Mouse (Mus musculus) gastrocnemius, adult 18-20 months (tissue): ENCODE data around the gene Pla1a. TPM values are rescaled to one million over a fixed set of nuclear protein-coding genes. Genes with fewer than 3 reads are reported as not detected.

ENCODE experiments used
- DNase-seq: peaks from one replicate; pipeline ENCODE4 v3.0.0; 2021; ENCODE audit warnings: low spot score
- total RNA-seq, 2 experiments: library from RNA; stranded (reverse); gene quantifications; 2 replicates each; pipeline ENCODE4 v1.2.3; 2021

Pla1a gene
- total RNA-seq, 2 experiments from 2014 or later, result 3.3 to 6.8 TPM

DNA sequence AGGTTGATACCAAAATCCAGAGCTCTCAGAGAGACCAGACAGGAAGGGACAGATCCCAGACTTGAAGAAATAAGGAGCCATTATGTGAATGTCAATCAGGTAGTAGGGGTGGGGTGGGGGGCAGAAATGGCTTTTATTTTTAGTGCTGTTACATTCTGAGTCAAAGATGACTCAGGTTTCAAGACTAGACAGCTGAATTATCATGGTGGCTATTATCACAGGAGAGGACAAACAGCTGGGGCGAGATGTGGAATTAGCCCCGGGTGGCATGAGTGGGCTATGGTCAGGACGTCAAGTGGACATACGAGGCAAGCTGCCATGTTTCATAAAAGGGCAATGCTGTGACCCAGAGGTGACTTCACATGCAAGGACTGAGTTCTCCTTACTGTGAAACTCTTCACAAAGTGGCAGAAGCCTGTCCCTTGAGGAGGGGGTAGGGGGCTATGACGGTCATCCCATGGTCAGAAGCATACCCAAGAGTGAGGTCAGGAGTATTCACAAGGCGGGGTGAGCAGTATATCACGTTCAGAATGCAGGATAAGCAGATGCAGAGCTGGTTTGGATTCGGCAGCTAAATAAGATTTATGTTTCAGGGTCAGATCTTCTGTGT lies 43.6 kb downstream of the Pla1a start:
- no peak for DNase-seq

DNA sequence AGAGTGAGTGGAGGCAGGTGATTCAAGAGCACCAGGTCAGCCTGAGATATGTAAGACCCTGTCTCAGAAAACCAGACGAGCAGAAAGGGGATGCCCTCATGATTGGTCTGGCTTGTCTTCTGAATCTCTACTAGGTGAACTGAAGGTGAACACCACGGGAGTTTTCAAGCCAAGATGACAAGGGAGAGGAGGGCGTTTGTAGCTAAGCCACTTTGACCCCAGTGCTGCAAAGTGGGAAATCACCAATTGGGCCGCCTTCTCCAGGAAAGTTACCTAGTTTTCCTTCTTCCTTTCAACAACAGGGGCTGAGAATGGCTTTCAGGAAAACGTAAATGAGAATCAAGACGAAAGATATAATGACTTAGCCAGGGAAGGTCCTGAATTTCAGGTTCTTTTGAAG lies 44.2 kb downstream of the Pla1a start:
- DNase-seq, result no peak

DNA sequence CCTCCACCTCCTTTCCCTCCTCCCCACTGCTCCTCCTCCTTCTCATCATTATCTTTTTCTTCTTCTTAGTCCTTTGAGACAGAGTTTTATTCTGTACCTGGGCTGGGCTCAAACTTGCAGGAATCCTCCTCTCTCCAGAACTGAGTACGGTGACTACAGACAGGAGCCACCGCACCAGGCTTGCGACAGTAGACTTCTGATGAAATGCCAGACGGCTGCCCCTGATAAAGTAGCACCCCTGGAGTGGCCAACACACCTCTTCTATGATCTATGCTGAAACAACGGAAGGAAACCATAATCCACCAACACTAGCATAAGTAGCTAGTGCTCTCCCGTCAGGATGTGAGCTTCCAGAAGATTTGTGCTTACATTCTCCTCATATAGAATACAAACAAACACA lies 45.6 kb downstream of the Pla1a start:
- no peak for DNase-seq

DNA sequence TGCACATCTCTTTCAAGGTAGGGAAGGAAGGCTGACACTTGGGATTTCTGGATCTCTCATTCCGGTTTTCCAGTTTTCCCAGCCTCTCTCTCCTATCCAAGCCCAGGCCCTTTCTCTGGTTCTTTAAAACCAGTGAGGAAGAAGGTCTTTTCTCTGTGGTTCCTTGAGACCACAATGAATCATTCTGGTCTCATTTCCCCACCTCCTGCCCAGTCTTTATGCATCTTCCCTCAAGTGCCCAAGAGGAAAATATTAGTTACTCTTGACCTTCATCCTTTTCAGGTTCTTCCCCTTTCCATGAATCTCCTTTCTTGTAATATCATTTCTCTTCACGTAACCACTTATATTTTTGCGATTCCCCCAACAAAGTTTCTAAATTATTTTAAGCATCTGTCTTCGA lies 47.2 kb downstream of the Pla1a start:
- no peak for DNase-seq

DNA sequence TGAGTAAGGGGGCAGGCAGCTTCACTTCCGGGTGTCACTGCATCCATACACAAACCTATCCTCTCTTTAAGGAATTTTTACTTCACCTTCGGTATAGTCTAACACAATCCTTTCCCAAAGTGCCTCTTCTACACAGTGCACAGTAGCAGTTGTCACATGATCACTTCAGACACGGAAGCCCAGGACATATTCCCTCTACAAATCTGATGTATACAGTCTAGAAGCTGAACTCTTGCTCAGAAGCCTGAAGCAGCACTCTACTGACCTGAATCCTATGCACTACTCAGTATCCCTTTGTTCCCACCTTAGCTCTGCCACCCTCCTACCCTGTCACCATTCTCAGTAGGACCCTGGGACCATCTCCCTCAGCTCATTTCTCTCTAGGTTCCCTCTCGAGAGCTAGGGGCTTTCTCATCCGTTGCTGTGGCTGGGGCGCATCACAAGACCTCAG lies 47.7 kb downstream of the Pla1a start:
- DNase-seq, result no peak

DNA sequence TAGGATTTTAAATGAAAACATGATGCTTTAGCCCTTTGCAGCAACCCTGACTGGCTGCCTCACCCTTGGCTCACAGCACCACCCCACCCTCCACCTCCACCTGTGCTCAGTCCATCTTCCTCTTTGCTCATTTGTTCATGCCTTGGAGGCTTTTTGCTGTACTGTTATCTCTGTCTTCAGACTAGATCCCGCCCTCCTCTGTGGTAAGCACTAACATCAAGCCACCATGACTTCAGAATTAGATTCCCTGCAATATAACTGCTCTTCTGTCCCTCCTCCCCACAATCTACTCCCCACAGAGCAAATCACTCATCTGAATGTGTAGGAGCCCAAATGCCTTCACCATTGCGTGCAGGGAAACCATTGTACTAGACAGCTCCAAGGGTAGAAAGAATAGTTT lies 49.3 kb downstream of the Pla1a start:
- DNase-seq, result no peak

DNA sequence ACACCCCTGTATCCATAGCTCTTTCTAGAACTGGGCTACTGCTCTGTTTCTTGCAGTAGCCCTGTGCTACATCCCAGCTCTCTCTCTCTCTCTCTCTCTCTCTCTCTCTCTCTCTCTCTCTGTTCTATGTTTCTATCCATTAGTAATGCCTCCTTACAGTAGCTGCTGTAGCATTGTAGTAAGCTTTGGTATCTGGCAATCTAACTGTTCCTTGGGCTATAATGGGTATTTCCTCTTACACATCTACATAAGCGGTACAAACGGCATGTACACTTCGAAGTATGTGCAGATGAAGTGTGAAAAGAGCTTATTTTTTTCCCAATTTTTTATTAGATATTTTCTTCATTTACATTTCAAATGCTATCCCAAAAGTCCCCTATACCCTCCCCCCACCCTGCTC lies 53.0 kb downstream of the Pla1a start:
- DNase-seq, result no peak

DNA sequence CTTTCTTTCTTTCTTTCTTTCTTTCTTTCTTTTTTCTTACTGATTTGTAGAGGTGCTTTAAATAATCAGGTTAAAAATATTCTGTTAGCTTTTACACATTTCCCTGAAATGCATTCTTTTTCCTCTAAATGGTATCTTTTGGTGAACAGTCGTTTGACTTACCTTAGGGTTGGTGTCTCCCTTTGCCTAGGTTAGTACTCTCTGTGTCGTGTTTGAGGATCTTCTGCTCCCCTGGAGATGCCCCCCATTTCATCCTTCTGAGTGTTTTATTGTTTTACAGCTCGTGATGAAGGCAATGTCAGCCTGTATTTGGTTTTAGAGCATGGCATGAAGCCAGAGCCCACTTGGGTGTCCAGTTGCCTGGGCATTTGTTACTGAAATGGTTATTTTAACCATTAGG lies 53.5 kb downstream of the Pla1a start:
- no peak for DNase-seq

DNA sequence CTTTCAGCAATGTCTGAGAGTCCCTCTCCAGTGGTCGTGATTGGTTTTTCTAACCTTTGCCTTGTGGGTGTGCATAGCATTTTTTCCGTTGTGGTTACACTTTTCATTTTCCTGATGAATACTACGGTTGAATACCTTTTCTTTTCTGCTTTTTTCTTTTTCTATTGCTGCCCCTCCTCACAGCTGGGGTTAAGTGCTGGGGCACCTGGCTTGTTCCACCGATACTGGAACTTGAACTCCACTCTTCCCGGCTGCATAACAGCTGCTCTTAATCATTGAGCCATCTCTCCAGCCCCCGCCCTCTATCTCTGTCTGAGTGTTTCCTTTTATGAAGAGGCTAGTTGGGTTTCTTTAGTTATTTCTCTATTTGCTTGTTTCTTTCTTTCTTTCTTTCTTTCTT lies 53.9 kb downstream of the Pla1a start:
- DNase-seq, result no peak

DNA sequence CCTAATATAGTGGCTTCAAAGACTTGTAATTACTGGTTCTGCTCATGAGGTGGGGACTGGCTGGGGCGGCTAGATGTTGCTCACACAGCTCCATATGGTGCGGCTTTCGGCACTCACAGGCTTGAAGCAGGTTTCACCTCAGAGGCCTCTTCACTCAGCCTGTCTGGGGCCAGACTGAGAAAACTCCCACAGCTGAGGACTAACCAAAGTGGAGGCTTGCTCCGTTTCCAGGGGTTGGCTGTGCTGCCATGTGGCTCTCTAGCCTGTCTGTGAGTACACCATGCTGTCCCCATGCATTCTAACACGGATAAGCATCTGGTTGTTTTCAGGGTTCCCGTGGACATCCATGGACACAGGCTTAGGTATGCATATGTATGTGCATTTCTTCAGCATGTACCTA lies 54.4 kb downstream of the Pla1a start:
- no peak for DNase-seq

DNA sequence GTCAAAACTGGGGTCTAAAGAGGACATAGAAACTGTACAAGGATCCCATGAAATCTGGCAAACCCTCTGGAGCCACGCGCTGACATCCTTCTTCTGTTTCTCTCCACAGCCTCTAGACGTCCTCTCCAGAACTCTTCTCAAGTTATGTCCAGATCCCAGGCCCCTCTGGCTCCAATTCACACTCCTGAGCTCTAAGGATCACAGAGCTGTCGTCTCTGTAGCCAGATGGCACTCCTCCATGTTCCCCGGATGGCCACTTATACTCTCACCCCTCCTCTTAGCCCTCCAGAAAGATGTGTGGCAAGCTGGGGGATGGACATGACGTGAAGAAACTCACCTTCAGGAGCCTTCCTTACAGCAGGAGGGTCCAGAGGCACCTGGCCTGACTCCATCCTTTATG lies 55.4 kb downstream of the Pla1a start:
- peak; percentile 61 for DNase-seq

DNA sequence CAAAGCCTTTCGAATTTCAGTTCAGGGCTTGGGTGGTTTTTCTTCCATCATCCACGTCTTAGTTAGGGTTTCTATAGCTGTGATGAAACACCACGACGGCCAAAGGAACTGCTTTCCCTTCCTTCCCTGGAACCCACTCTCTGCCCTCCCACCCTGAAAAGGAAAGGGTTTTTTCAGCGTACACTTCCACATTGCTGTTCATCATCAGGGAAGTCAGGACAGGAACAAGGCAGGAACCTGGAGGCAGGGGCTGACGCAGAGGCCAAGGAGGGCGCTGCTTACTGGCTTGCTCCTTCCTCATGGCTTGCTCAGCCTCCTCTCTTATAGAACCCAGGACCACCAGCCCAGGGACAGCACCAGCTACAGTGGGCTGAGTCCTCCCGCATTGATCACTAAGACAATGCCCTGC lies 56.1 kb downstream of the Pla1a start:
- no peak for DNase-seq

DNA sequence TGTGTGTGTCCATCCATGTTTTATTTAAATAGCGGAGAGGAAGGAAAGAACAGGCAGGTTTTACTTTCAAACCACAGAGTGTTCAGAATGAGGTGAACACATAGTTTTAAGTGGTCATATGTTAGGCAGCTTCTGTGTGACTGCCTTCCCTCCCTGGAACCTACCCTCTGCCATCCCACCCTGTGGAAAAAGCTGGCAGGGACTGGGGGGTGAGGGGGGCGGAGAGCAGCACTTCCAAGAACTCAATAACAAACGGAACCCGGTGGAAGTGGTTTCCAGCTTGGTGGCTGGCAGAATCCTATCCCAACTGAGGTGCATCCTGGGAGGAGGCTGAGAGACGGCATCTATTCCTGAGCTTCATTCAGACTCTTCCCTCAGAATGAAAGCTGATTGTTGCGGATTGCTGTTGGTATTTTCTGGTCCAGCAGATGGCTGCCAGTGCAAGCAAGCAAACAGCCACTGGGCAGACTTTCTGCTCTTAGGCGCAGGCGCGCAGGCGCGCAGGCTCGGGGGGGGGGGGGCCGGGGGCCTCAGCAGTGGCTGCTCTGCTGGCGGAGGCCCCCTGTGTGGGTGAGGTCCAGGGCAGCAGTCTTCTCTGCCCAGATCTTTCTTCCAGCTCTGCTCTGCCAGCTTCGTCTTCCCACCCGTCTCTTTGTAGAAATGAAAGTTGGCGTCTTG lies 56.6 kb downstream of the Pla1a start:
- DNase-seq, result no peak

DNA sequence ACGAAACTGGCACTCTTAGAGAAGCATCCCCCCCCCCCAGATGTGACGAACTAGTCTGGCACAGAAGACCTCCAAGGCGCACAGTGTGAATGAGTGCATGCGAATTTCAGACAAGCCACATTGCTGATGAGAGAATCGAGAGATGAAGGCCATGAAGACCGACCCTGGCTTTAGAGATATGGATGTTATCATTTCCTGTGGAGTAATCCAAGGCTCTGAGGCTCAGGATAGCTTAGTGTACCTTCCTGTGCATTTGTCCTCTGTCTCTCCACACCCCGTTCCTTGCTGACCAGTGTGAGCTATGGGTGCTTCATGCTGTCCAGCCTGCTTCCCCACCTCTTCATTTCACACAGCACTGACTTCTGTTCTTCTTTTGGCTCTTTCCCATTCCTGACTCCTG lies 57.8 kb downstream of the Pla1a start:
- no peak for DNase-seq

DNA sequence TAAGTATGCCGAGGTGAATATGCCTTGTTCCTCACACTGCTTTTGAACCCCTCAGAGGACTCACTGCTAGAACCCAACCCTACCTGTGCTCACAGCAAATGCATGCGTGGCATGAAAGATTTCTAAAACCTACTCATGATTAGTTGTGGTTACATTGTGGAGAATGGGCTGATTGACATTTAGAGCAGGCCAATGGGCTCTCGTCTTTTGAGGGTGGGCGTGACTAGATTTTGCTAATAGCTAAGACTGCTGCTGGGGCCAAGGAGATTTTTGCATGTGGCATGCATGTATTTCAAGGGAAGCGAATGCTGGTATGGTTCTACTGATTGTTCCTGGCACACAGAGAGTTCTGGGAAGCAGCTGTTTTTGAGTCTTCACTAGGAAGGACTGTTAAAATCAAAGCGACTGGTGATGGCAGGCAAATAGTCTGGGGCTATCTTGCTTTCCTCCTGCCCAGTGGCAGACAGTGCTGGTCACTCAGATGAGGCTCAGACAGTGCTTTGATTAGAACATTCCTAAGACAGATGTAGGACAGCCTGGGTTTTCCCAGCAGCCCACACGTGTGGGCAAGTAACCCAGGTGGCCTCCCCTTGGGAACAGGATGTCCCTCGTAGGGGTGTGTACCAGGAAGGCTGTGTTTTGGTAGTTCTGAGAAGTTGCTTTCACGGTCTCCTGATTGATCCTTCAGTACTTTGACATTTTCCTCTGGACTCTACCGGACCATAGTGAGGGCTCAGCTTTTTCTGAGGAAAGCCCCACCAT lies 58.4 kb downstream of the Pla1a start:
- DNase-seq, result no peak

DNA sequence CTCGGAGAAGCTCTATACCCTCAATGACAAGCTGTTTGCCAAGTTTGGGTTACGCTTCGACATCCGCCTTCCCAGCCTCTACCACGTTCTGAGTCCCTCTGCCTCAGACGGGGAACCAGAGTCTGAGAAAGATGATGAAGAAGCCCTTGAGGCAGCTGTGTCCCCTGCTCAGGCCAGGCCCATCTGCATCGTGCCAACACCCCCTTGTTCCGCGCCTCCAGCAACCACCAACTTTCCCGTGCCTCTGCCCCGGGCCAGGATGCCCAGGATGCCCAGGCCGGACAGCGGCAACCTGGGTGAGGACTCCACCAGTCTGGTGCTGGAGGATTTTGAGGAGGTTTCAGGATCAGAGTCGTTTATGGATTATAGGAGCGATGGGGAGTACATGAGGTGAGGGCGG lies 59.0 kb downstream of the Pla1a start:
- DNase-seq, result no peak

DNA sequence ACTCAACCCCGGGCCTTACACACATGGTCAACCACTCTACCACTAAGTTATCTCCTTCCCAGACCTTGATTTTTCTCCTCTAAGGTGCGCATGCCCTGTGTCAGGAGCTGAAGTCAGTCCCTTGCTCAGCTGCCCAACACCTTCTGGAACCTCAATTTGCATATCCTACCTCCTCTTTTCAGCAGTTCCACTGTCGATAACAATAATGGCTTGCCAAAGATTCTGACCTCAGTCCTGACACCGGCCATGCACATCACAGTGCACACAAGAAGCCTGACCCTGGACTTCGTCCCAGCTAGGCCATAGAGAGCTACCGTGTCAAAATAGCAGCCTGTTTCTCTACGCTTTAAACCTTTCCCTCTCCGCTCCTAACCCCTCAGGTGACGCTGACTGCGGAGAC lies 59.5 kb downstream of the Pla1a start:
- no peak for DNase-seq

DNA sequence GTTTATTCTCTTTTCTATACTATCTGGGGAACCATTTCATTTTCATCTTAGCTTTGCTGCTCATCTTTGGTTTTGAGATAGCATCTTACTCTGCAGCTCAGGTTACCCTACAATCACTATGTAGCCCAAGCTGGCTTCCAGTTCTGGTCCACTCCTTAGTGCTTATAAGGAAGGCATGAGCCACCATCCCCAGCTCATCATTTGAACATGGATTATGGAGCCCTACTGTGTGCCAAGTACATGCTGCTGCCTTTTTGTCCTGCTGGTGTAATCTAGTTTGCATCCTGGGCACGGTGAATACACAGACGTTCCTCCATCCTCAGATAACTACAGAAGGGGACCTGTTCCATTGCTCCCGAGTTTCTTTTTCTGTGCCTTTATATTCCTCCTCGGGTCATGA lies 60.1 kb downstream of the Pla1a start:
- no peak for DNase-seq

DNA sequence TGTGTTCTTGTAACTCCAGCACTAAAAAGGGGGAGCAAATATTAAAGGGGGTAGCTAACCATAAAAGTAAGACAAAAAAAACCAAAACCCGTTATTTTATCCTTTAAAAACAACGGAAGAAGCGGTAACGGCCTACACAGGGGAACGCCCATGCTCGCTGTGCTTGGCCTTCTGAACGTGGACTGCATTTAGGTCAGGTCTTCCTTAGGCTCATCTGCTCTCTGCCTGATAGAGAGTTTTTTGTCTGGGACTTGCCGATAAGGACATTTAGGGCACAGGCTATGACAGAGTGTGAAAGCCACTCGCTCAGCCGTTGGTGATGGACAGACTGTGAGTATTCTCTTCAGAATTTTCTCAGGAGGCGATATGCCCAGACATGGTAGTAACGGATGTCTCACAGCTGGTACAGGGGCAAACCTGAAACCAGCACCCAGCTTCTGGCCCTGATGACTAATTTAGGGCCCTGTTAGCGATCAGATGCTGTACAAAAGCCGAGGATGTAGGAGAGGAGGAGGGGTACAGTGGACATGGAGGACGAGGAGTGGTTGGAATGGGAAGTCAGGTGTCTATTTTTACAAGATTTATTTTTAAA lies 61.1 kb downstream of the Pla1a start:
- no peak for DNase-seq

DNA sequence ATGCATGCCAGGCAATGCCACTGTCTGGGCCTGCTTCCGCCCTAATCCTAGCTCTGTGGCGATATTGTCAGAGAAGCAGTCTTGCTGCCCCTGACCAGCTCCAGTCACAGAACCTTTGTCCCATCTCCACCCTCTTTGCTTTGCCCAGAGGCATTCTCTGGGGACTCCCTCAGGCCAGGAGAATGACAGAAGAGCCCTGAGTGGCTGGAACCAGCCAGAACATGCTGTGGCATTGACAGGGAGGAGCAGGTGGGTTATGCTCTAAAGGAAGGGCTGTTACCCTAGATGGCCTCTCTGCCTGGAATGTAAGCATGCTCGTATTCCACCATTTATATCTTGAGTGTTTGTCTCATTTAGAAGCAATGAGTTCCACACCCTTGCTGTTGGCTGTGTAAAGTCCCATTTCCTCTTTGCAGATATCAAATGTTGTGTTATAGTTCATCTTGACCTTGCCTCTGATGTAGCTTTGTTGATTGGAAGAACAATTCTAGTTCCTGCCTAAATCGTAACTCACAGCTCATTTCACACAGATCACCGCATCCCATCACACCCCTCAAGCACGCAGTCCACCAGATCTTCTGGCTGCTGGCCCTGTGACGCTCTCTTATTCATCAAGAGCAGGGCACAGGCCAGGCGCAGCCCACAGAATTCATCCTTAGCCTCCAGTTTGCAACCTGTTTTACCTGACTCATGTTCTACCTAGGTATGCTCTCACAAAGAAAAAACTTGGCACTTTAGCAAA lies 62.1 kb downstream of the Pla1a start:
- peak; percentile 80 for DNase-seq

DNA sequence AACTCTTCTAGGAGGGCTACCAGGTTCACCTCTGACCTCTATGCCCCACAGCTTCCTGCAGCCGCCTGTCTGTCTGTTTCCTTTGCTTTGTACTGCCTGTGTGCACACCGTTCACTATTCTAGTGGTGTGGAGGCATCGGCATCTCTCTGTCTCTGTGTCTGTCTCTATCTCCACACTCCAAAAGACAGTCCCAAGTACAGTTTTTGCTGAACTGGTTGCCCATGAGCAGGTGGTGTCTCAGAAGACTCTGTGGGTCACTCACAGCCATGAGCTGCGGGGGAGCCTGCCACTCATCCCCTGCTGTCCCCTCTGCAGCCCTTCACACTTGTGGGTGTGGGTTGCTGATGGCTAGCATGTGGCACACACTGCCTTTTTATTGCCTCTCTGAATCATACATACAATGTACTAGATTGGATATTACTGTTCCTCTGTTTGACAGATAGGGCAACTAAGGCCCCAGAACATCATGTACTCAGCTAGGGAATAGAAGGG lies 62.9 kb downstream of the Pla1a start:
- DNase-seq, result no peak

DNA sequence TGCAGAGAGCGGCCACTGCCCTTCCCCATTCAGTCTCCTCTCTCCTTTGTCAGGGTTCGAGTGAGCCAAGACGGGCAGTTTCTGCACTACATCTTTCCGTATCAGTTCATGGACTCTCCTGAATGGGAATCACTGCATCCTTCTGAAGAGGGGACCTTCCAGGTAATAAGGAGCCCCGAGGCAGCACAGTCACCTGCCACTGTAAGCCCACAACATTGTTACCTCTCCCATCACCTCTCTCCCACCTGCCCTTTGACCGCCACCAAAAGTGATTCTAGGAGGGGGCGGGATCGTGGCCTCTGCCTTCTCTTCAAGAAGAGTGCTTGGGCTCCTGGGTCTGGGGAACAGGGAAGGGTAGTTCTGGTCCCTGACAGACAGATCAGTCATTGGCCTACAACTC lies 63.5 kb downstream of the Pla1a start:
- no peak for DNase-seq
